Mouse (Mus musculus) left cerebral cortex, adult 2 months (tissue): ENCODE results near the gene Hist1h2bc. TPM values are rescaled to one million over a fixed set of nuclear protein-coding genes. Genes with fewer than 3 reads are reported as not detected.

Experiments used
- DNase-seq, 2 experiments: peaks; one replicate each; pipeline ENCODE4 v3.0.0; 2021 to 2022; ENCODE audit warnings: low spot score in 2 of 2, mixed read lengths in 1 of 2; ENCODE audit errors: extremely low spot score in 1 of 2
- H3K27ac ChIP-seq: fragments of 200-600 bp; 2 replicates; pipeline ENCODE4 v1.8.1; 2022
- H3K4me3 ChIP-seq: fragments of 200-600 bp; 2 replicates; pipeline ENCODE4 v1.8.1; 2022
- CTCF ChIP-seq: fragments of 200-600 bp; IDR thresholded peaks from 2 replicates; pipeline ENCODE4 v1.8.1; 2022; ENCODE audit warnings: antibody characterized with exemption, mild to moderate bottlenecking, moderate library complexity
- intact Hi-C: fragments of 180-260 bp; cut with DNase I; formaldehyde crosslinking; loops from one replicate; pipeline ENCODE4 v1.15.1; 2025
- total RNA-seq, 2 experiments: library from RNA; stranded (reverse); gene quantifications; 2 replicates each; pipeline ENCODE4 v1.2.3; 2021

Hist1h2bc gene
- total RNA-seq, 2 experiments from 2014 or later = 27.0 to 29.1 TPM

- DNase-seq = no peak
- H3K4me3 ChIP-seq = no peak overlapping the region
- intact Hi-C loops = loop anchor here (10.0 kb wide), 2 partner anchors 253 to 1863 kb away; no protein-coding TSS in a partner anchor
- TF ChIP-seq CTCF = no peak
- H3K27ac ChIP-seq = no peak overlapping the region
These were observed 3.9 kb downstream of the Hist1h2bc start for GRCm38 (mm10) chr13:23687907-23688306.

GRCm38 (mm10) chr13:23688956-23689355 is 5.0 kb downstream of the Hist1h2bc start:
- no peak overlapping the region for H3K27ac ChIP-seq
- intact Hi-C loops = loop anchor here (10.0 kb wide), 2 partner anchors 254 to 1864 kb away; no protein-coding TSS in a partner anchor
- no peak for DNase-seq
- no peak overlapping the region for H3K4me3 ChIP-seq
- TF ChIP-seq CTCF = no peak

GRCm38 (mm10) chr13:23689459-23689858 is 5.5 kb downstream of the Hist1h2bc start:
- DNase-seq = no peak
- no peak for TF ChIP-seq CTCF
- Histone ChIP-seq H3K4me3 (no peak overlapping the region), H3K27ac (no peak overlapping the region)
- intact Hi-C loops = loop anchor here (10.0 kb wide), 2 partner anchors 255 to 1865 kb away; no protein-coding TSS in a partner anchor

- intact Hi-C loops = loop anchor here (10.0 kb wide), 2 partner anchors 1909 to 1939 kb away; partner anchors contain the start of genes Hist1h1b, Hist1h2ak, Hist1h2an and Hist1h2bn
- no peak for DNase-seq
- no peak for TF ChIP-seq CTCF
- Histone ChIP-seq H3K27ac (no peak overlapping the region), H3K4me3 (no peak overlapping the region)
These were observed 9.9 kb downstream of the Hist1h2bc start for GRCm38 (mm10) chr13:23693856-23694440.

GRCm38 (mm10) chr13:23694956-23695355 is 11.0 kb downstream of the Hist1h2bc start:
- intact Hi-C loops = loop anchor here (5.0 to 10.0 kb wide), 5 partner anchors 73 to 1940 kb away; partner anchors contain the start of genes Hist1h1b, Hist1h1e, Hist1h2ag and Hist1h2ak
- DNase-seq = no peak
- no peak overlapping the region for H3K4me3 ChIP-seq
- H3K27ac ChIP-seq = no peak overlapping the region
- TF ChIP-seq CTCF = no peak

GRCm38 (mm10) chr13:23695514-23695913 is 11.5 kb downstream of the Hist1h2bc start, which contains the start of gene Hist1h1t:
Gene Hist1h1t, plus strand, starts transcription at chr13:23695814.
- intact Hi-C loops = loop anchor here (5.0 to 10.0 kb wide), 5 partner anchors 73 to 1941 kb away; partner anchors contain the start of genes Hist1h1b, Hist1h1e, Hist1h2ag and Hist1h2ak
- TF ChIP-seq CTCF = no peak
- no peak for DNase-seq
- Histone ChIP-seq H3K27ac (no peak within 1 kb of the TSS), H3K4me3 (no peak within 1 kb of the TSS)

GRCm38 (mm10) chr13:23696061-23696474 is 12.1 kb downstream of the Hist1h2bc start:
- DNase-seq = no peak
- H3K4me3 ChIP-seq = no peak overlapping the region
- TF ChIP-seq CTCF = no peak
- intact Hi-C loops = loop anchor here (5.0 to 10.0 kb wide), 5 partner anchors 74 to 1941 kb away; partner anchors contain the start of genes Hist1h1b, Hist1h1e, Hist1h2ag and Hist1h2ak
- H3K27ac ChIP-seq = no peak overlapping the region

- TF ChIP-seq CTCF = peak; percentile 79
- Histone ChIP-seq H3K27ac (peak overlapping the region; percentile 82), H3K4me3 (peak overlapping the region; percentile 62)
- intact Hi-C loops = loop anchor here (1.0 to 10.0 kb wide), 6 partner anchors 12 to 1943 kb away; partner anchors contain the start of genes Hist1h1b, Hist1h1e, Hist1h2ag and Hist1h2ak
- DNase-seq = peak in 1 of 2 experiments; percentile 56
These were observed 13.7 kb downstream of the Hist1h2bc start for GRCm38 (mm10) chr13:23697491-23698299.

- intact Hi-C loops = loop anchor here (1.0 to 10.0 kb wide), 6 partner anchors 13 to 1943 kb away; partner anchors contain the start of genes Hist1h1b, Hist1h1e, Hist1h2ag and Hist1h2ak
- Histone ChIP-seq H3K27ac (peak within 1 kb of the TSS; percentile 82), H3K4me3 (peak within 1 kb of the TSS; percentile 62)
- no peak; the same call in 1 of the 2 replicates for TF ChIP-seq CTCF
- DNase-seq = peak; percentile 99
These were observed 14.3 kb downstream of the Hist1h2bc start, which contains the start of gene Hist1h4c for GRCm38 (mm10) chr13:23698300-23698693. Gene Hist1h4c, minus strand, starts transcription at chr13:23698454.

- DNase-seq = no peak
- Histone ChIP-seq H3K27ac (no peak overlapping the region), H3K4me3 (peak overlapping the region; percentile 62; the same call in 1 of the 2 replicates)
- no peak for TF ChIP-seq CTCF
- intact Hi-C loops = loop anchor here (1.0 to 10.0 kb wide), 6 partner anchors 14 to 1944 kb away; partner anchors contain the start of genes Hist1h1b, Hist1h1e, Hist1h2ag and Hist1h2ak
These were observed 15.0 kb downstream of the Hist1h2bc start for GRCm38 (mm10) chr13:23698996-23699395.

GRCm38 (mm10) chr13:23699767-23700166 is 15.8 kb downstream of the Hist1h2bc start:
- no peak for DNase-seq
- H3K4me3 ChIP-seq = no peak overlapping the region
- intact Hi-C loops = loop anchor here (5.0 to 10.0 kb wide), 5 partner anchors 77 to 1945 kb away; partner anchors contain the start of genes Hist1h1b, Hist1h1e, Hist1h2ag and Hist1h2ak
- peak; percentile 34 for TF ChIP-seq CTCF
- no peak overlapping the region for H3K27ac ChIP-seq
